Mouse (Mus musculus): ENCODE results near the gene Lrrk1. TPM values are rescaled to one million over a fixed set of nuclear protein-coding genes. Genes with fewer than 3 reads are reported as not detected.

Gene Lrrk1
- polyA plus RNA-seq, 1 experiment from 2014 or later = 10.2 TPM

GRCm38 (mm10) chr7:66404802-66405201 lies 16.7 kb upstream of the Lrrk1 start:
- peaks cover 8% of the 10 kb centered on the region; the same call in 1 of the 2 replicates for H3K27me3 ChIP-seq (ENCODE audit: low read depth, poor library complexity, severe bottlenecking)
- no peak overlapping the region for H3K4me3 ChIP-seq
- no peak overlapping the region for H3K27ac ChIP-seq
- no peak for DNase-seq (ENCODE audit: low spot score)
- H3K4me1 ChIP-seq = peaks cover 33% of the 10 kb centered on the region
- no peaks in the 10 kb centered on the region for H3K9me3 ChIP-seq (replicated peaks)
- 82% methylated on average over 4 of the region's 4 CpGs for WGBS
- H3K36me3 ChIP-seq = no peaks in the 10 kb centered on the region

GRCm38 (mm10) chr7:66404141-66404540 lies 16.0 kb upstream of the Lrrk1 start:
- H3K4me1 ChIP-seq = peaks cover 31% of the 10 kb centered on the region
- no peaks in the 10 kb centered on the region for H3K36me3 ChIP-seq
- H3K9me3 ChIP-seq (replicated peaks) = no peaks in the 10 kb centered on the region
- WGBS = 59% methylated on average over 10 of the region's 10 CpGs
- no peak overlapping the region for H3K4me3 ChIP-seq
- H3K27ac ChIP-seq = no peak overlapping the region
- DNase-seq (ENCODE audit: low spot score) = no peak
- H3K27me3 ChIP-seq (ENCODE audit: low read depth, poor library complexity, severe bottlenecking) = peaks cover 8% of the 10 kb centered on the region; the same call in 1 of the 2 replicates

GRCm38 (mm10) chr7:66402876-66403275 lies 14.7 kb upstream of the Lrrk1 start:
- no peak overlapping the region for H3K27ac ChIP-seq
- H3K9me3 ChIP-seq (replicated peaks) = no peaks in the 10 kb centered on the region
- peaks cover 8% of the 10 kb centered on the region; the same call in 1 of the 2 replicates for H3K27me3 ChIP-seq (ENCODE audit: low read depth, poor library complexity, severe bottlenecking)
- 91% methylated on average over 5 of the region's 5 CpGs for WGBS
- H3K4me3 ChIP-seq = no peak overlapping the region
- no peaks in the 10 kb centered on the region for H3K36me3 ChIP-seq
- DNase-seq (ENCODE audit: low spot score) = no peak
- H3K4me1 ChIP-seq = peaks cover 31% of the 10 kb centered on the region

- WGBS = 70% methylated on average over 8 of the region's 8 CpGs
These were observed 13.5 kb upstream of the Lrrk1 start for GRCm38 (mm10) chr7:66401605-66402004.

GRCm38 (mm10) chr7:66397288-66397687 lies 9.1 kb upstream of the Lrrk1 start:
- Histone ChIP-seq H3K9me3 (replicated peaks) (no peaks in the 10 kb centered on the region), H3K4me3 (no peak overlapping the region), H3K27ac (no peak overlapping the region), H3K36me3 (no peaks in the 10 kb centered on the region), H3K4me1 (peaks cover 16% of the 10 kb centered on the region; the same call in 1 of the 2 replicates), H3K27me3 (ENCODE audit: low read depth, poor library complexity, severe bottlenecking) (no peaks in the 10 kb centered on the region)
- 85% methylated on average over 3 of the region's 3 CpGs for WGBS
- DNase-seq (ENCODE audit: low spot score) = no peak

More at GRCm38 (mm10) chr7:66401605-66402004, 13.5 kb upstream of the Lrrk1 start:
- H3K9me3 ChIP-seq (replicated peaks) = no peaks in the 10 kb centered on the region
- no peak overlapping the region for H3K27ac ChIP-seq
- peaks cover 31% of the 10 kb centered on the region for H3K4me1 ChIP-seq
- H3K27me3 ChIP-seq (ENCODE audit: low read depth, poor library complexity, severe bottlenecking) = no peaks in the 10 kb centered on the region
- DNase-seq (ENCODE audit: low spot score) = no peak
- H3K4me3 ChIP-seq = no peak overlapping the region
- no peaks in the 10 kb centered on the region for H3K36me3 ChIP-seq

- Histone ChIP-seq H3K27me3 (ENCODE audit: low read depth, poor library complexity, severe bottlenecking) (no peaks in the 10 kb centered on the region), H3K9me3 (replicated peaks) (no peaks in the 10 kb centered on the region), H3K36me3 (no peaks in the 10 kb centered on the region), H3K4me1 (peaks cover 27% of the 10 kb centered on the region), H3K27ac (peak overlapping the region; percentile 90), H3K4me3 (peak overlapping the region; percentile 67)
- WGBS = 14% methylated on average over 28 of the region's 28 CpGs
- DNase-seq (ENCODE audit: low spot score) = peak; percentile 68
These were observed 727 bp upstream of the Lrrk1 start for GRCm38 (mm10) chr7:66388621-66389532.

GRCm38 (mm10) chr7:66387419-66387812 lies 734 bp downstream of the Lrrk1 start:
- peak overlapping the region; percentile 67 for H3K4me3 ChIP-seq
- H3K4me1 ChIP-seq = peaks cover 22% of the 10 kb centered on the region
- no peaks in the 10 kb centered on the region for H3K9me3 ChIP-seq (replicated peaks)
- peak; percentile 46 for DNase-seq (ENCODE audit: low spot score)
- peak overlapping the region; percentile 90 for H3K27ac ChIP-seq
- no peaks in the 10 kb centered on the region for H3K27me3 ChIP-seq (ENCODE audit: low read depth, poor library complexity, severe bottlenecking)
- H3K36me3 ChIP-seq = no peaks in the 10 kb centered on the region
- WGBS = 2% methylated on average over 13 of the region's 13 CpGs

- H3K36me3 ChIP-seq = no peaks in the 10 kb centered on the region
- H3K9me3 ChIP-seq (replicated peaks) = no peaks in the 10 kb centered on the region
- no peak overlapping the region for H3K27ac ChIP-seq
- WGBS = 95% methylated on average over 6 of the region's 6 CpGs
- no peak overlapping the region for H3K4me3 ChIP-seq
- no peak for DNase-seq (ENCODE audit: low spot score)
- H3K4me1 ChIP-seq = peaks cover 12% of the 10 kb centered on the region
- H3K27me3 ChIP-seq (ENCODE audit: low read depth, poor library complexity, severe bottlenecking) = no peaks in the 10 kb centered on the region
These were observed 1.7 kb downstream of the Lrrk1 start for GRCm38 (mm10) chr7:66386411-66386810.

- Histone ChIP-seq H3K27ac (no peak overlapping the region), H3K36me3 (no peaks in the 10 kb centered on the region), H3K27me3 (ENCODE audit: low read depth, poor library complexity, severe bottlenecking) (no peaks in the 10 kb centered on the region), H3K9me3 (replicated peaks) (no peaks in the 10 kb centered on the region), H3K4me3 (no peak overlapping the region), H3K4me1 (peaks cover 12% of the 10 kb centered on the region)
- DNase-seq (ENCODE audit: low spot score) = no peak
- WGBS = 97% methylated on average over 12 of the region's 12 CpGs
These were observed 2.3 kb downstream of the Lrrk1 start for GRCm38 (mm10) chr7:66385826-66386225.

- WGBS = 92% methylated on average over 8 of the region's 8 CpGs
- H3K4me3 ChIP-seq = no peak overlapping the region
- no peaks in the 10 kb centered on the region for H3K36me3 ChIP-seq
- H3K27ac ChIP-seq = no peak overlapping the region
- no peak for DNase-seq (ENCODE audit: low spot score)
- no peaks in the 10 kb centered on the region for H3K27me3 ChIP-seq (ENCODE audit: low read depth, poor library complexity, severe bottlenecking)
- peaks cover 12% of the 10 kb centered on the region for H3K4me1 ChIP-seq
- H3K9me3 ChIP-seq (replicated peaks) = no peaks in the 10 kb centered on the region
These were observed 3.3 kb downstream of the Lrrk1 start for GRCm38 (mm10) chr7:66384891-66385290.

GRCm38 (mm10) chr7:66384213-66384612 lies 3.9 kb downstream of the Lrrk1 start:
- Histone ChIP-seq H3K4me3 (no peak overlapping the region), H3K9me3 (replicated peaks) (no peaks in the 10 kb centered on the region), H3K27me3 (ENCODE audit: low read depth, poor library complexity, severe bottlenecking) (no peaks in the 10 kb centered on the region), H3K27ac (no peak overlapping the region), H3K4me1 (peaks cover 12% of the 10 kb centered on the region), H3K36me3 (no peaks in the 10 kb centered on the region)
- 77% methylated on average over 5 of the region's 5 CpGs for WGBS
- DNase-seq (ENCODE audit: low spot score) = no peak

GRCm38 (mm10) chr7:66376560-66376959 lies 11.6 kb downstream of the Lrrk1 start:
- 85% methylated on average over 10 of the region's 10 CpGs for WGBS
- Histone ChIP-seq H3K9me3 (replicated peaks) (no peaks in the 10 kb centered on the region), H3K27me3 (ENCODE audit: low read depth, poor library complexity, severe bottlenecking) (no peaks in the 10 kb centered on the region), H3K4me3 (no peak overlapping the region), H3K27ac (no peak overlapping the region), H3K36me3 (no peaks in the 10 kb centered on the region), H3K4me1 (no peaks in the 10 kb centered on the region)
- DNase-seq (ENCODE audit: low spot score) = no peak

- no peak for DNase-seq (ENCODE audit: low spot score)
- no peak overlapping the region for H3K27ac ChIP-seq
These were observed 12.4 kb downstream of the Lrrk1 start for GRCm38 (mm10) chr7:66375736-66376135.

More at GRCm38 (mm10) chr7:66375736-66376135, 12.4 kb downstream of the Lrrk1 start:
- Histone ChIP-seq H3K27me3 (ENCODE audit: low read depth, poor library complexity, severe bottlenecking) (no peaks in the 10 kb centered on the region), H3K9me3 (replicated peaks) (no peaks in the 10 kb centered on the region), H3K4me3 (no peak overlapping the region), H3K4me1 (no peaks in the 10 kb centered on the region), H3K36me3 (no peaks in the 10 kb centered on the region)
- 85% methylated on average over 4 of the region's 4 CpGs for WGBS
